Mouse (Mus musculus): ENCODE measurements around the gene Slc29a2.

Gene Slc29a2

GRCm38 (mm10) chr19:5058801-5059771 lies 35.4 kb downstream of the Slc29a2 start:
- no peak for DNase-seq (ENCODE audit: low spot score in 2 of 2)

- no peak for DNase-seq (ENCODE audit: low spot score in 2 of 2)
Measured at GRCm38 (mm10) chr19:5060365-5061330, 37.0 kb downstream of the Slc29a2 start.

GRCm38 (mm10) chr19:5062041-5062440 lies 38.4 kb downstream of the Slc29a2 start:
- DNase-seq (ENCODE audit: low spot score in 2 of 2), result no peak

GRCm38 (mm10) chr19:5062446-5062845 lies 38.8 kb downstream of the Slc29a2 start:
- no peak for DNase-seq (ENCODE audit: low spot score in 2 of 2)

GRCm38 (mm10) chr19:5065104-5065503 lies 41.4 kb downstream of the Slc29a2 start:
- peak in 1 of 2 experiments; percentile 37 for DNase-seq (ENCODE audit: low spot score in 2 of 2)

GRCm38 (mm10) chr19:5067040-5067799 lies 43.6 kb downstream of the Slc29a2 start:
- DNase-seq (ENCODE audit: low spot score in 2 of 2), result peak; percentile 41 to 65

GRCm38 (mm10) chr19:5067867-5068569 lies 44.4 kb downstream of the Slc29a2 start, which contains the start of gene Cd248:
TSS of gene Cd248 (plus strand) at chr19:5068078.
- peak in 1 of 2 experiments; percentile 45 for DNase-seq (ENCODE audit: low spot score in 2 of 2)

GRCm38 (mm10) chr19:5068570-5069234 lies 45.0 kb downstream of the Slc29a2 start:
- DNase-seq (ENCODE audit: low spot score in 2 of 2), result peak in 1 of 2 experiments; percentile 53

- DNase-seq (ENCODE audit: low spot score in 2 of 2), result no peak
Measured at GRCm38 (mm10) chr19:5069486-5069885, 45.8 kb downstream of the Slc29a2 start.

- DNase-seq (ENCODE audit: low spot score in 2 of 2), result no peak
Measured at GRCm38 (mm10) chr19:5069978-5070377, 46.3 kb downstream of the Slc29a2 start.

GRCm38 (mm10) chr19:5071077-5071476 lies 47.4 kb downstream of the Slc29a2 start:
- DNase-seq (ENCODE audit: low spot score in 2 of 2), result no peak

GRCm38 (mm10) chr19:5071545-5072369 lies 48.1 kb downstream of the Slc29a2 start:
- peak; percentile 50 to 76 for DNase-seq (ENCODE audit: low spot score in 2 of 2)

- no peak for DNase-seq (ENCODE audit: low spot score in 2 of 2)
Measured at GRCm38 (mm10) chr19:5072389-5073019, 48.8 kb downstream of the Slc29a2 start.

GRCm38 (mm10) chr19:5073028-5073427 lies 49.4 kb downstream of the Slc29a2 start:
- peak; percentile 51 to 80 for DNase-seq (ENCODE audit: low spot score in 2 of 2)

- DNase-seq (ENCODE audit: low spot score in 2 of 2), result no peak
Measured at GRCm38 (mm10) chr19:5073518-5073917, 49.9 kb downstream of the Slc29a2 start.

GRCm38 (mm10) chr19:5079279-5079678 lies 55.6 kb downstream of the Slc29a2 start:
- DNase-seq (ENCODE audit: low spot score in 2 of 2), result no peak
